Mouse (Mus musculus) heart, embryonic 13.5 days (tissue): ENCODE results near the gene Kirrel. TPM values are rescaled to one million over a fixed set of nuclear protein-coding genes. Genes with fewer than 3 reads are reported as not detected.

Experiments
- ATAC-seq: fragments of 200-750 bp; cut with Nextera tagmentation; 2 replicates; pipeline ENCODE4 v1.8.0; 2017; ENCODE audit warnings: moderate TSS enrichment; ENCODE audit not compliant: insufficient number of reproducible peaks, low FRiP score, low TSS enrichment; ENCODE audit errors: extremely low read depth
- H3K27ac ChIP-seq: fragments of 300-500 bp; sonication (generic); replicated peaks from 2 replicates; pipeline ENCODE4 v1.5.1; 2015; ENCODE audit warnings: moderate library complexity, mild to moderate bottlenecking, inconsistent platforms
- H3K27me3 ChIP-seq: fragments of 300-500 bp; sonication (generic); replicated peaks from 2 replicates; pipeline ENCODE4 v1.6.1; 2015; ENCODE audit warnings: mild to moderate bottlenecking, inconsistent platforms
- H3K36me3 ChIP-seq: fragments of 300-500 bp; sonication (generic); 2 replicates; pipeline ENCODE4 v1.6.1; 2015; ENCODE audit warnings: mild to moderate bottlenecking, inconsistent platforms
- H3K4me1 ChIP-seq: fragments of 300-500 bp; sonication (generic); 2 replicates; pipeline ENCODE4 v1.6.1; 2015; ENCODE audit warnings: inconsistent platforms
- H3K4me2 ChIP-seq: fragments of 300-500 bp; sonication (generic); 2 replicates; pipeline ENCODE4 v1.6.1; 2015; ENCODE audit warnings: inconsistent platforms, mild to moderate bottlenecking, moderate library complexity
- H3K4me3 ChIP-seq: fragments of 300-500 bp; sonication (generic); 2 replicates; pipeline ENCODE4 v1.5.1; 2015; ENCODE audit warnings: moderate library complexity, mild to moderate bottlenecking, inconsistent platforms
- H3K9ac ChIP-seq: fragments of 300-500 bp; sonication (generic); 2 replicates; pipeline ENCODE4 v1.6.1; 2015; ENCODE audit warnings: inconsistent platforms, mild to moderate bottlenecking, moderate library complexity
- H3K9me3 ChIP-seq: fragments of 300-500 bp; sonication (generic); 2 replicates; pipeline ENCODE4 v1.6.1; 2016; ENCODE audit warnings: inconsistent platforms
- WGBS: fragments of 180-500 bp; shearing (Covaris S2); methylation state at CpG from one replicate; pipeline ENCODE4 v1.1.7; 2015; ENCODE audit warnings: mixed read lengths; 5-methylcytosine and 5-hydroxymethylcytosine counted together
- polyA plus RNA-seq: library from polyadenylated mRNA; unstranded; fragments of >200 nt; fragmentation: Nextera tagmentation; extraction: Ambion mirVana; gene quantifications from 2 replicates; pipeline ENCODE4 v1.2.1, GENCODE M21; 2015

The Kirrel gene
- polyA plus RNA-seq, 1 experiment from 2014 or later, result 15.4 TPM

DNA sequence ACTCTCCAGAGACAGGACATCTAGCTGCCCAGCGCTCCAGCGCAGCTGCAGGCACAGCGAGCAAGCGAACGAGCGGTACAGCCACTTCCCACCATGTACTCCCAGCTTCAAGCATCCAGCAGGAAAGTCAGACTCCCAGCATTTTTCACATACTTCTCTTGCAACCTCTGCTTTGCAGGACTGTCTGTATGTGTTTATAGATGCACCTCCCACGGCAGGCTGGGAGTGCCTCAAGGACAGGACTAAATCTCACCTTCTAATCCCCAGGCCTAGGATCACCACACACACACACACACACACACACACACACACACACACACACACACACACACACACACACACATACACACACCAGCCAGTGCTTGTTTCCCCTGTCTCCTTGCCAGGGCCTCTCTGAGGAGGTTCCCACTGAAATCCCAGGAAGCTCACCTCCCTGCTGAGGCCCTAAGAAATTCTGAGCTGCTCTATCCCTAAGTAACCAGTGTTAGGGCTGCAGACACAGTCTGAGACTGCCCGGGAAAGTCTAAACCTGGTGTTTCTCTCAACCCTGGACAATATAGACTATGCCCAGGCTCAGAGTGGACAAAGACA lies 9.2 kb downstream of the Kirrel start:
- Histone ChIP-seq H3K4me3 (no peak overlapping the region), H3K27ac (peak overlapping the region; percentile 88), H3K9ac (peak overlapping the region; percentile 65), H3K4me1 (peaks cover 98% of the 10 kb centered on the region), H3K4me2 (peak overlapping the region; percentile 51), H3K27me3 (no peaks in the 10 kb centered on the region), H3K36me3 (peaks cover 23% of the 10 kb centered on the region), H3K9me3 (no peaks in the 10 kb centered on the region)
- 14% methylated on average over 8 of the region's 8 CpGs for whole genome bisulfite sequencing
- ATAC-seq, result no peak

DNA sequence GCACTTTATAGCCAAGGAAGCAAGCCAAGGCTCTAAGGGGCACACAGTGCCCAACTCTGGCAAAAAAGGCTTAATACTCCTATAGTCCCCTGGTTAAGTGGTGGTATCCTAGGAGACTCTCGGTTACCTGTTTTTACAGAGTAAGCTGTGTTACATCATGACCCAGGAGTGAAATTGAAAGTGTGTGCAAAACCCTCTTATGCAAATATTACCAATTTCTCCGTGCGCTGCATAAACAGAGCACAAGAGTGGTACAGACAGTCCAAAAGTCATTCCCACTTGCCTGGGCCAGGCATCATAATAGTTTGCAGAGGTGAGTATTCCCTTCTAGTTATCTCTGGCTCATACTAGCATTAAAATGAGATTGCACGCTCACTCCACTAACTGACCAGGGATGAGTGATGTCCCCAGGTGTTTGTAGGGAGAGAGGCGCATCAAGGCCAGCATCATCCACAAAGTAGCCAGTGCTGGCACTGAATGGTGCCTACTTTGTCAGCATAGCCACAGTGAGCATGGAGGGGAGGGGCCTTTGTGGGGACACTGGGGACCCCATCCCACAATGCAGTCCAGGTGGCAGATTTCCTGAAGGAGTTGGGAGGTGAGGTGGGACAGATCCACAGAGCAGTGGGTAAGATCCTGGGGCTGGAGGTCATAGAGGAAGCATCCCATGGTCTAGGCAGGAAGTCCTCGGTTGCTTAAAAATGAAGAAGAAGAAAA lies 10.3 kb downstream of the Kirrel start:
- 84% methylated on average over 6 of the region's 6 CpGs for WGBS
- Histone ChIP-seq H3K9ac (peak overlapping the region; percentile 65), H3K36me3 (peaks cover 28% of the 10 kb centered on the region), H3K27ac (peak overlapping the region; percentile 88), H3K4me2 (peak overlapping the region; percentile 51; the same call in 1 of the 2 replicates), H3K4me3 (no peak overlapping the region), H3K9me3 (no peaks in the 10 kb centered on the region), H3K27me3 (no peaks in the 10 kb centered on the region), H3K4me1 (peaks cover 98% of the 10 kb centered on the region)
- no peak for ATAC-seq

DNA sequence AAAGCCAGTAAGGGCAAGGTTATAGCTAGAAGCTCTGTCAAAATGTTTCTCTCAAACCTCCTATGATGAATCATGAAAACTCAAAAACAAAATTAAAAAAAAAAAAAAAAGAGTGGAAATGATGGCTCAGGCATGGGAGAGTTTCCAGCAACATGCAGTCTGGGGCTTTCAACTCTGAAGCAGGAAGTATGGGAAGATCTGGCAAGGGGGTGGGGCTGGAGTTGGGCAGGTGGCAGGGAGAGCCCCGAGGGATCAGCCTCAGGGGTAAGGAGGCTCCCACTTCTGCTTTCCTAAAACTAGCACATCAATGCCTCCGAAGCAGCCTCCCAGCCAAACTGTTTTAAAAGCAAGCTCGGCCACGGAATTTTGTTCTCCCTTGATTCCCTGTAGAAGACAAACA lies 11.4 kb downstream of the Kirrel start:
- peaks cover 28% of the 10 kb centered on the region for H3K36me3 ChIP-seq
- H3K27me3 ChIP-seq, result no peaks in the 10 kb centered on the region
- H3K4me3 ChIP-seq, result no peak overlapping the region
- H3K4me2 ChIP-seq, result no peak overlapping the region
- WGBS, result 52% methylated on average over 4 of the region's 4 CpGs
- no peak for ATAC-seq
- no peaks in the 10 kb centered on the region for H3K9me3 ChIP-seq
- peaks cover 98% of the 10 kb centered on the region for H3K4me1 ChIP-seq
- H3K9ac ChIP-seq, result no peak overlapping the region
- H3K27ac ChIP-seq, result no peak overlapping the region

DNA sequence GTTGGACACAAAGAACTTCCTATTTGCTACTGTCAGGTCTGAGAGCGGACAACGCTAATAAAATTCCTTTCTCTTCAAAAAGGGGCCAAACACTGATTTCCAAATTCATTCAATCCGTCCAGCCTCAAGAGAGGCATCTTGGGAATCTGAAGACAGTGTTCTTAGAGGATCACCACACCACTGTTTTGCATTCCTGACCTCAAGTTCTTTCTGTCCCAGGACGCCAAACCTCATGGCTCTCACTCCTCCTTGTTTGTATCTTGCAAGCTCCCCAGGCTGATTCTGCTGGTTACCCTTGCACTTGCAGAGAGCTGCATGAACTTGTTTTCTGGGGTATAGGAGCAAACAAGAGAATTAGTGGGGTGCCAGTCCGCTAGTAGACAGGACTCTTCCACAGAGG lies 12.2 kb downstream of the Kirrel start:
- Histone ChIP-seq H3K9ac (no peak overlapping the region), H3K9me3 (no peaks in the 10 kb centered on the region), H3K4me1 (peaks cover 98% of the 10 kb centered on the region), H3K4me2 (no peak overlapping the region), H3K27me3 (no peaks in the 10 kb centered on the region), H3K27ac (0 out of 2 replicates have a peak overlapping the region, but pooled peaks have one; percentile 13), H3K4me3 (no peak overlapping the region), H3K36me3 (peaks cover 28% of the 10 kb centered on the region)
- 64% methylated on average over 5 of the region's 5 CpGs for whole genome bisulfite sequencing
- no peak for ATAC-seq

DNA sequence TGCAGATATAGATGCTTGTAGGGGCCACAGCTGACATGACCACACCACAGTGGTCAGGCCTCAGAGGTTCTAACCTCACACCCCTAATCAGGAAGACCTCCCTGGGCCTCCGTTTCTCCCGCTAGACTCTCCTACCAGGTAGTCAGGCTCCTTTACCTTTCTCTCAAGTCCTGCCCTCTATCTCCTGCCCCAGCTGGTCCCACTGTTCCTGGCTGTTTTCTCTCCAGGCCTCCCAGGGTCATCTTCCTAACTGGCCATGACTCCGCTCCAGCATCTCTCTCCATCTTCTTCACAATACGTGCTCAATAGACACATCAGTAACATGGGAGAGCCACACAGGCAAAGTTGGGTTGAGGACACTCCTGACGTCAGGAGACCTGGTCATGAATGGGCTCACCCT lies 12.9 kb downstream of the Kirrel start:
- Histone ChIP-seq H3K36me3 (peaks cover 24% of the 10 kb centered on the region), H3K4me3 (no peak overlapping the region), H3K4me1 (peaks cover 99% of the 10 kb centered on the region), H3K9me3 (no peaks in the 10 kb centered on the region), H3K4me2 (no peak overlapping the region), H3K27ac (peak overlapping the region; percentile 38; the same call in 1 of the 2 replicates), H3K27me3 (no peaks in the 10 kb centered on the region), H3K9ac (peak overlapping the region; percentile 52)
- ATAC-seq, result no peak
- WGBS, result 66% methylated on average over 5 of the region's 5 CpGs

DNA sequence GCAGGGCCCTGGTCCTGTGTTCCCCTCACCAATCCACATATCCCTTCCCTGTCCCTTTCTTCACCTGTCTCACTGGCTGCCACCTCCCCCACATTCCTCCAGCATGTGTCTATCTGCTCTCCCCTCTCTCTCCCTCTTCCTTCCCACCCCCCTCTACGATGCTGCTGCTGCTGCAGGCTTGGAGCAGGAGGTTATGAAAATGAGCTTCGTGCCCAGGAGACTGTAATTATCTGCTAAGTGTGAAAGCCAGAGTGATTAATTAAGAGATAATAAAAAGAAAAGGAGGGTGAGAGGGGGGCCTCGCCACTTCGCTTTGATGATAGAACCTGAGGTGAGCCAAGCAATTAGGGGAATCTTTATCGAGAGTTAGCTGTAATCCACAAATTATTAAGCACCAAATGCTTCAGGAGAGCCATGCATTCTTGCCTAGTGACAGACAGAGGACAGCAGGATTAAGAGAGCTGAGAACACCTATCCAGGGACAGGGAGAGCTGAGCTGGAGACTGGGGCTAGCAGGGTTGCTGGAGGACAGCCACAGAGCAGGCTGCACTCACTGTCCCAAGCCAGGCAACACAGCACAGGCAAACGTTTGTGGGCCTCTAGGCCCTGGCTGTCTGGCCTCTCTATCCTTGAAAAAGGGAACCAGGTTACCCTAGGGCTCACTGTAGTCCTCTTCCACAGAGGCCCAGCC lies 13.6 kb downstream of the Kirrel start:
- H3K36me3 ChIP-seq, result peaks cover 24% of the 10 kb centered on the region
- H3K4me3 ChIP-seq, result no peak overlapping the region
- no peaks in the 10 kb centered on the region for H3K9me3 ChIP-seq
- H3K4me1 ChIP-seq, result peaks cover 96% of the 10 kb centered on the region
- 31% methylated on average over 6 of the region's 6 CpGs for WGBS
- H3K27me3 ChIP-seq, result no peaks in the 10 kb centered on the region
- ATAC-seq, result no peak
- peak overlapping the region; percentile 52 for H3K9ac ChIP-seq
- no peak overlapping the region for H3K4me2 ChIP-seq
- H3K27ac ChIP-seq, result peak overlapping the region; percentile 38; the same call in 1 of the 2 replicates

DNA sequence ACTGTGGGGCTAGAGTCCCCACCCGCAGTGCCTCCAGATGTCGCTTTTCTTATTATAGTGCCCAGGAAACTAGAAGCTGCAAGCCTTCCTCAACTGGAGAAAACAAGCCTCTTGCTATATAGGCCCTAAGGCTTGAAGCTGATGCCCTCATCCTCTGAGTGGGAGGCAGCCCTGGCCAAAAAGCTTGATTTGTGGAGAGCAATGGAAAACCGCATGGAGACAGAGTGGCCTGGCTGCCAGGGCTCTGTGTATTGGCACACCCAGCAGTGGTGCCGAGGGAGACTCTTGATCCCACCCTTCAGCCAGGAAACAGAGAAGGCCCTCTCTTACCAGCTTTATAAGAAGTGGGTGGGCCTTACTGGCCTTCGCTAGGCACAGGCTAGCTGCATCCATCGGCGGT lies 15.4 kb downstream of the Kirrel start:
- peaks cover 96% of the 10 kb centered on the region for H3K4me1 ChIP-seq
- no peaks in the 10 kb centered on the region for H3K27me3 ChIP-seq
- ATAC-seq, result no peak
- no peak overlapping the region for H3K4me3 ChIP-seq
- peak overlapping the region; percentile 92 for H3K27ac ChIP-seq
- H3K9ac ChIP-seq, result 0 out of 2 replicates have a peak overlapping the region, but pooled peaks have one; percentile 1
- H3K4me2 ChIP-seq, result 0 out of 2 replicates have a peak overlapping the region, but pooled peaks have one; percentile 9
- H3K9me3 ChIP-seq, result no peaks in the 10 kb centered on the region
- 58% methylated on average over 7 of the region's 7 CpGs for WGBS
- peaks cover 21% of the 10 kb centered on the region for H3K36me3 ChIP-seq

DNA sequence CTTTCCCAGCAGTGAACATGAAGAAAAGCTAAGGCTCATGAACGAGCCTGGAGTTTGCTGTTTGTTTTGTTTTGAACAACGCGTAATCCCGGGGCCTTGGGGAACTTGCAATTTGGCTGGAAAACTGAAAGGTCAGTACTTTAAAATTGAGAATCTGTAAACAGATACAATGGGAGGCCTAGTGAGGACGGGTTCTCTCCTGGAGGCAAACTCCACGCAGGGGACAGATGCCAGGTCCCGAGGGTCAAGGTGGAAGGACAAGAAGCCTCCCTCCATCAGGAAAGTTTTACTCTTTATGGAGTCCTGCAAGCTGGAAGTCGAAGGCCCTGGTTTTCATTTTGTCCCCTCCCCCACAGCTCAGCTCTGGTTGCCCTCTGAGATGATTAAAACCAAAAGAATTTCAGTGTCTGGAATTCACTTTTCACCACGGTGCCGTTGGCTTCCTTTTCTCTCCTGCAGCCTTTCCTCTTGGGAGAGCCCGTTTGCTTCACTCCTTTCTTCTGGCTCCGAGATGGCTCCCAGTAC lies 16.7 kb downstream of the Kirrel start:
- Histone ChIP-seq H3K9me3 (no peaks in the 10 kb centered on the region), H3K27me3 (no peaks in the 10 kb centered on the region), H3K4me2 (peak overlapping the region; percentile 53), H3K36me3 (peaks cover 17% of the 10 kb centered on the region), H3K9ac (peak overlapping the region; percentile 77), H3K4me1 (peaks cover 96% of the 10 kb centered on the region), H3K4me3 (peak overlapping the region; percentile 15; the same call in 1 of the 2 replicates), H3K27ac (peak overlapping the region; percentile 92)
- WGBS, result 13% methylated on average over 12 of the region's 12 CpGs
- ATAC-seq, result no peak

DNA sequence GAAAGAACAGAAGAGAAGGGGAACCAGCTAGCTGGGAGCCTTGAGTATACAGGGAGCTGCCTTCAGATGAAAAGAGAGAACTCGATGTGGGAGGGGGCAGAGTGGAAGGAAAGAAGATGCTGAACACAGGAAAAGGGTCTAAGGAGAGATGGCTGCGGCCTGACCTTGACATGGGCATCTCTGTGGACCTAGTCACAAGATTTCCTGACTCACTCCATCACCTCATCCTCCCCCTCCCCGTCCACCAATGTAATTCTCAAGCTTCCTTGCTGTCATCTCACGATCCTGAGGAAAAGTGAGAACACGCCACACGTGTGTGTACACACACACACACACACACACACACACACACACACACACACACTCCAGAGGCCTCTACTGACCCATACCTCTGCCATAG lies 17.2 kb downstream of the Kirrel start:
- Histone ChIP-seq H3K9ac (peak overlapping the region; percentile 77), H3K27me3 (no peaks in the 10 kb centered on the region), H3K27ac (peak overlapping the region; percentile 92), H3K4me1 (peaks cover 96% of the 10 kb centered on the region), H3K9me3 (no peaks in the 10 kb centered on the region), H3K4me2 (peak overlapping the region; percentile 53), H3K4me3 (no peak overlapping the region), H3K36me3 (peaks cover 15% of the 10 kb centered on the region)
- no peak for ATAC-seq
- 38% methylated on average over 6 of the region's 6 CpGs for WGBS

DNA sequence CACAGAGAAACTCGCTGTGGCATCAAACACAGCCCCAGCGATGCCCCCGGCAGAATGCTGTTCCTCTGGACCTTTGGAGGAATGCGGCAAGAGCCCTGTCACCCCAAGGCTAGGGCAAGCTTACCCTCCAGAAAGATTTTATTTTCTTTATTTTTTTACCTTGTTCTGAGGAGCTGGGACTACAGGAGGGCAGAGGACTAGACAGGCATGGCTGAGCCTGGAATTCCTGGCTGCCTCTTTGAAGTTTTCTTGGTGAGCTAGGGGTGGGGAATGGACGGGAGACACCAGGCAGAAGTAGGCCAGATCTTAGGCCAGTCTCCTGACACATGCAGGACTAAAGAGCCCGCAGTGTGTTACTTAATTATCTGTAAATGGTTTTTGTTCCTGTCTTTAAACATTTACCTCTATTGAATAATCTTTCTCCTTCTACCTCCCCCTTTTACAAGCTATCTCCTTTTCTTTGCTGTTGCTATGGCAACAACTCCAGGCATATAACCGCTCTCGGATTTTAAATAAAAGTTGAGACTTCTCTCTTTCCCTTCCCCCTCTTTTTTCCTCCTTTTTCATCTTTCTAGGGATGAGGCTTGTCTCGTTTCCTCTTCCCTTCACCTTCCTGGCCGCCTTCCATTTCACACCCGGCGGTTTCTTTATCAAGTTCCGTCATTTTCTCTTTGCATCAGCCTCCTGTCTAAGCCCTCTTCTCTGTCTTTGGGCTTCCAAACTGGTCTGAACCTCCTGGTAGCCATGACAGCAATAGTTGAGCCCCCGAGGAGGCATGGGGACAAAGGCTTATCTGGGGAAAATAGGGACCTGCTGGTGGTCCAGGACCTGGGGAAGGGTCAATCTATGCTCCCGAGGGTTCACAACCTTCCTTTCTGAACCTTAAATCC lies 19.9 kb downstream of the Kirrel start:
- Histone ChIP-seq H3K4me1 (peaks cover 96% of the 10 kb centered on the region), H3K4me2 (no peak overlapping the region), H3K4me3 (no peak overlapping the region), H3K9me3 (no peaks in the 10 kb centered on the region), H3K9ac (peak overlapping the region; percentile 12; the same call in 1 of the 2 replicates), H3K27ac (peak overlapping the region; percentile 28), H3K27me3 (no peaks in the 10 kb centered on the region), H3K36me3 (no peaks in the 10 kb centered on the region; the same call in 1 of the 2 replicates)
- 41% methylated on average over 15 of the region's 15 CpGs for WGBS
- no peak for ATAC-seq
